ENCODE assay signal across 8 mouse cellular contexts in the genomic region with DNA sequence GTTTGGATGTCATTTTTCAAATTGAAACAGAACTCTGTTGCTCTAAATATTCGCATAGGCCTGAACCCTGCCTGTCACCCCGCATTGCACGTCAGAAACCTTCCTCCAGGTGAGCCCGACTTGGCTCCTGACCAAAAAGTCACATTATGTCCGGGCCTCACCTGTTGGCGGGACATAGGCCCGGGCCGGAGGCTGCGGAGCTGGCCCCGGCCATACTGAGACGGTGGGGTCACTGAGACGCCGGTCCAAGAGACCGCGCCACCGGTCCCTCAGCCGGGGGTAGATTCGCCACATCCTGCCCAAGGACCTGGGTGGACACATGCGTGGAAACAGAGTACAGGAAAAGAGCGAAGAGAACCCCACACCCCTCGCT. TPM values are rescaled to one million over a fixed set of nuclear protein-coding genes. Genes with fewer than 3 reads are reported as not detected.
DNase-seq lines count a peak whose midpoint lies in the region; ATAC-seq and TF ChIP-seq lines count a peak whose summit lies in the region.

No protein-coding gene starts in this region.

- no peaks in the 10 kb centered on the region for H3K27me3 ChIP-seq in kidney, embryonic 14.5 days (ENCODE audit: control insufficient read depth, insufficient read depth, low read length)
- H3K27me3 ChIP-seq in hindbrain, postnatal 0 days (ENCODE audit: insufficient read depth, low read length): no peaks in the 10 kb centered on the region
- no peaks in the 10 kb centered on the region for H3K27me3 ChIP-seq in midbrain, embryonic 16.5 days (ENCODE audit: control insufficient read depth, insufficient read depth, low read depth, low read length)

- no peak overlapping the region for H3K27ac ChIP-seq in kidney, embryonic 14.5 days (ENCODE audit: low read depth, low read length)
- peak overlapping the region; percentile 96 for H3K27ac ChIP-seq in brown adipose tissue, adult 24 weeks (replicated peaks; ENCODE audit: low read depth, low read length)
- H3K27ac ChIP-seq in hindbrain, postnatal 0 days: peak overlapping the region; percentile 73
- peak overlapping the region; percentile 80 for H3K27ac ChIP-seq in midbrain, embryonic 16.5 days (ENCODE audit: low read length)

- peak; percentile 66 for ATAC-seq in kidney, embryonic 14.5 days (ENCODE audit: low FRiP score, low TSS enrichment)
- ATAC-seq in hindbrain, postnatal 0 days: no peak
- ATAC-seq in midbrain, embryonic 16.5 days: no peak

- no peaks in the 10 kb centered on the region for H3K9me3 ChIP-seq in kidney, embryonic 14.5 days (ENCODE audit: control insufficient read depth, low read length)
- H3K9me3 ChIP-seq in hindbrain, postnatal 0 days (ENCODE audit: low read length): no peaks in the 10 kb centered on the region
- no peaks in the 10 kb centered on the region for H3K9me3 ChIP-seq in midbrain, embryonic 16.5 days (replicated peaks; ENCODE audit: control insufficient read depth, low read length, poor library complexity, severe bottlenecking)

- WGBS in kidney, embryonic 14.5 days: under 1% methylated on average over 21 of the region's 21 CpGs
- under 1% methylated on average over 21 of the region's 21 CpGs for WGBS in hindbrain, postnatal 0 days
- WGBS in midbrain, embryonic 16.5 days: 0% methylated on average over 21 of the region's 21 CpGs

- H3K4me3 ChIP-seq in kidney, embryonic 14.5 days (ENCODE audit: low read length): peak overlapping the region; percentile 95
- H3K4me3 ChIP-seq in brown adipose tissue, adult 24 weeks (ENCODE audit: insufficient read depth, low read depth, low read length): peak overlapping the region; percentile 90
- H3K4me3 ChIP-seq in hindbrain, postnatal 0 days (ENCODE audit: low read length): peak overlapping the region; percentile 91
- H3K4me3 ChIP-seq in midbrain, embryonic 16.5 days (ENCODE audit: low read depth, low read length): peak overlapping the region; percentile 88

- peak overlapping the region; percentile 95 for H3K9ac ChIP-seq in kidney, embryonic 14.5 days (ENCODE audit: low read depth, low read length)
- H3K9ac ChIP-seq in hindbrain, postnatal 0 days (replicated peaks; ENCODE audit: low read length): peak overlapping the region; percentile 69
- peak overlapping the region; percentile 83 for H3K9ac ChIP-seq in midbrain, embryonic 16.5 days (ENCODE audit: low read depth, low read length)

- TF ChIP-seq CTCF in hindbrain, postnatal 0 days (IDR thresholded peaks at IDR 0.05; ENCODE audit: low read depth): no peak

- H3K4me2 ChIP-seq in kidney, embryonic 14.5 days (replicated peaks; ENCODE audit: low read depth, low read length): peak overlapping the region; percentile 48
- peak overlapping the region; percentile 93 for H3K4me2 ChIP-seq in hindbrain, postnatal 0 days (ENCODE audit: low read depth, low read length)
- H3K4me2 ChIP-seq in midbrain, embryonic 16.5 days (ENCODE audit: low read length): peak overlapping the region; percentile 67

- peaks cover 19% of the 10 kb centered on the region for H3K4me1 ChIP-seq in kidney, embryonic 14.5 days (ENCODE audit: control insufficient read depth, insufficient read depth, low read length)
- peaks cover 4% of the 10 kb centered on the region for H3K4me1 ChIP-seq in brown adipose tissue, adult 24 weeks (ENCODE audit: control insufficient read depth, insufficient read depth, insufficient read length, low read length)
- peaks cover 17% of the 10 kb centered on the region for H3K4me1 ChIP-seq in hindbrain, postnatal 0 days (ENCODE audit: insufficient read depth, low read length)
- H3K4me1 ChIP-seq in midbrain, embryonic 16.5 days (ENCODE audit: control insufficient read depth, insufficient read depth, low read length): peaks cover 24% of the 10 kb centered on the region

- no peaks in the 10 kb centered on the region for H3K36me3 ChIP-seq in kidney, embryonic 14.5 days (ENCODE audit: control insufficient read depth, insufficient read depth, low read length)
- H3K36me3 ChIP-seq in hindbrain, postnatal 0 days (ENCODE audit: insufficient read depth, low read length): no peaks in the 10 kb centered on the region
- no peaks in the 10 kb centered on the region for H3K36me3 ChIP-seq in midbrain, embryonic 16.5 days (ENCODE audit: control insufficient read depth, insufficient read depth, low read length)

- no peak for DNase-seq in kidney, postnatal 14 days
- DNase-seq in hindbrain, postnatal 0 days (ENCODE audit: low spot score): no peak
- no peak for DNase-seq in cerebellum, postnatal 36 days
- DNase-seq in ovary, postnatal 36 days (ENCODE audit: low spot score): no peak
- DNase-seq in c-Kit-positive CD71-positive TER-119-positive erythroid progenitor cells, embryonic 14.5 days (ENCODE audit: low spot score): no peak

RNA-seq across cellular contexts. Expression of a gene that starts 0.4 kb away (rescaled TPM):
- 20.0 and 33.4 TPM in 2 replicates for polyA plus RNA-seq in kidney, embryonic 14.5 days (2014; fragmentation: Nextera tagmentation; extraction: Ambion mirVana)
- polyA plus RNA-seq in brown adipose tissue, adult 24 weeks (2012; ENCODE audit: insufficient read depth, insufficient read length, missing spikeins): 51.5 and 87.5 TPM in 2 replicates
- total RNA-seq in hindbrain, postnatal 0 days (2014; rRNA removed): 29.8 and 31.1 TPM in 2 replicates
- 19.7 and 20.4 TPM in 2 replicates for polyA plus RNA-seq in hindbrain, postnatal 0 days (2015; fragmentation: Nextera tagmentation; extraction: Ambion mirVana)
- 24.4 and 24.8 TPM in 2 replicates for polyA plus RNA-seq in midbrain, embryonic 16.5 days (2015; fragmentation: Nextera tagmentation; extraction: Ambion mirVana)

RNA-seq across cellular contexts. Expression of a gene that starts 1.7 kb away (rescaled TPM):
- polyA plus RNA-seq in kidney, embryonic 14.5 days (2014; fragmentation: Nextera tagmentation; extraction: Ambion mirVana): 46.5 and 54.9 TPM in 2 replicates
- polyA plus RNA-seq in brown adipose tissue, adult 24 weeks (2012; ENCODE audit: insufficient read depth, insufficient read length, missing spikeins): 156 and 170 TPM in 2 replicates
- total RNA-seq in hindbrain, postnatal 0 days (2014; rRNA removed): 29.2 and 63.4 TPM in 2 replicates
- 45.8 and 48.4 TPM in 2 replicates for polyA plus RNA-seq in hindbrain, postnatal 0 days (2015; fragmentation: Nextera tagmentation; extraction: Ambion mirVana)
- 43.3 and 47.4 TPM in 2 replicates for polyA plus RNA-seq in midbrain, embryonic 16.5 days (2015; fragmentation: Nextera tagmentation; extraction: Ambion mirVana)

RNA-seq across cellular contexts. Expression of a gene that starts 37.8 kb away (rescaled TPM):
- polyA plus RNA-seq in kidney, embryonic 14.5 days (2014; fragmentation: Nextera tagmentation; extraction: Ambion mirVana): 118 and 123 TPM in 2 replicates
- polyA plus RNA-seq in brown adipose tissue, adult 24 weeks (2012; ENCODE audit: insufficient read depth, insufficient read length, missing spikeins): 39.2 and 42.3 TPM in 2 replicates
- total RNA-seq in hindbrain, postnatal 0 days (2014; rRNA removed): 93.9 and 103 TPM in 2 replicates
- polyA plus RNA-seq in hindbrain, postnatal 0 days (2015; fragmentation: Nextera tagmentation; extraction: Ambion mirVana): 82.2 and 85.1 TPM in 2 replicates
- polyA plus RNA-seq in midbrain, embryonic 16.5 days (2015; fragmentation: Nextera tagmentation; extraction: Ambion mirVana): 90.8 and 91.5 TPM in 2 replicates

RNA-seq across cellular contexts. Expression of a gene that starts 52.6 kb away (rescaled TPM):
- 0.33 and 0.38 TPM in 2 replicates for polyA plus RNA-seq in kidney, embryonic 14.5 days (2014; fragmentation: Nextera tagmentation; extraction: Ambion mirVana)
- polyA plus RNA-seq in brown adipose tissue, adult 24 weeks (2012; ENCODE audit: insufficient read depth, insufficient read length, missing spikeins): not detected in 2 replicates
- 0.25 and 0.31 TPM in 2 replicates for total RNA-seq in hindbrain, postnatal 0 days (2014; rRNA removed)
- polyA plus RNA-seq in hindbrain, postnatal 0 days (2015; fragmentation: Nextera tagmentation; extraction: Ambion mirVana): 0.30 and 0.35 TPM in 2 replicates
- polyA plus RNA-seq in midbrain, embryonic 16.5 days (2015; fragmentation: Nextera tagmentation; extraction: Ambion mirVana): 0.08 and 0.16 TPM in 2 replicates
